Mouse (Mus musculus): ENCODE data around the gene Bmp7. TPM values are rescaled to one million over a fixed set of nuclear protein-coding genes. Genes with fewer than 3 reads are reported as not detected.

The Bmp7 gene
- polyA plus RNA-seq, 1 experiment from 2014 or later: 9.1 TPM

DNA sequence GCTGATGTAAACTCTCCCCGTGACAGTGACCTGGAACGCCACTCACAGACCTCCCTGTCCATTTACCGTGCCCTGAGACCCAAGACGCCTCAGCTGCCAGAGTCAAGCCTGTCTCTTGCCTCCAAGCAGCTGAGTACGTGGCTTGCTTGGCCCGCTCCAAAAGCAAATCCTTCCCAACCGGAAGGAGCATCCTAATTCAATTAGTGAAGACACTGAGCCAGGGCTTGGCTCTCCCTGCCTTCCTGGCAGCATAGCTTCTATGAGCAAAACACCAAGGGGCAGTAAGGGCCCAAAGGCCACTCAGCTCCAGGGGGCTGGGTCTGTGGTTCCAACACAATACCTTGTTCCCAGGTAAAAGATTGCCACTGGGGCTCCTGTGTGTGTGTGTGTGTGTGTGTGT, 34.6 kb upstream of the Bmp7 start:
- Histone ChIP-seq H3K27me3 (replicated peaks; ENCODE audit: control insufficient read depth, insufficient read depth, low read length) (0 out of 2 replicates have a peak, but pooled peaks cover 5% of the 10 kb centered on the region), H3K9me3 (ENCODE audit: control insufficient read depth, low read length) (no peaks in the 10 kb centered on the region), H3K9ac (ENCODE audit: low read depth, low read length) (no peak overlapping the region), H3K36me3 (ENCODE audit: control insufficient read depth, insufficient read depth, low read length) (no peaks in the 10 kb centered on the region), H3K4me3 (ENCODE audit: low read depth, low read length) (no peak overlapping the region), H3K4me1 (replicated peaks; ENCODE audit: control insufficient read depth, insufficient read depth, low read length) (peaks cover 6% of the 10 kb centered on the region; the same call in 1 of the 2 replicates), H3K4me2 (no peak overlapping the region), H3K27ac (ENCODE audit: low read depth, low read length) (no peak overlapping the region)
- 39% methylated on average over 7 of the region's 7 CpGs for WGBS
- DNase-seq (ENCODE audit: low spot score) (no peak), ATAC-seq (replicated peaks; ENCODE audit: low FRiP score) (no peak)

DNA sequence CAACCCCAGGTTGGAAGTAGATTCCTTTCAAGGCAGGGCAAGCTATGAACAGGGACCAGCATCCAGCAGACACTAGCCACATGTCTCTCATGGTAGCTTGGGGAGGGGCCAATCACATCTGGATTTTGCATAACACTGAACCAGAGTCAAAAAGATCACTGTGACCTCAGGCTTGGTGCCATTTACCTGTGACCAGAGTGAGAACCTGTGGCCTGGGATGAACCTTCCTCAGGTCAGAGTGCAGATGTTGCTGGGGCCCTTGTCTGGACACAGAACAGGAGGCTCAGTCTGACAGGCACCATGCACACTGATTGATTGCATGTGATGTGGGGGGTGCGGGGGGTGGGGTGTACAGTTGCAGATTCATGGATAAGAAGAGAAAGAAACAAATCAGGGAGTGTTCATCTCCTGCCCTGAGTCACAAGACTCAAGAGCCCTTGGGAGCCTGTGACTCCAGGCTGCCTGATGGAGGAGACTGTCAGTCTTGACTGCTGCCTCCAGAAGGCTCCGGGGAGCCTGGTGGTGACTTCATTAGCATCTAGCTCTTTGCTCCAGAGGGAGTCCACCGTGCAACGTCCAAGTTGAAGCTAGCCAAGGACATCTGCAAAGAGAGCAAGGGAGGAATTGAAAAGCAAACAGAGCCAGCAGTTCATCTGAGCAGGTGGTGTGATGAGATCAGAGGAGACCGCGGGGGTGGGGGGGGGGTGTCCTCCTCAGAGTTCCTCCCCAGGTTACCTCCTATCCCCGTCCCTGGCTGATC, 33.9 kb upstream of the Bmp7 start:
- Histone ChIP-seq H3K27me3 (replicated peaks; ENCODE audit: control insufficient read depth, insufficient read depth, low read length) (0 out of 2 replicates have a peak, but pooled peaks cover 5% of the 10 kb centered on the region), H3K9ac (ENCODE audit: low read depth, low read length) (no peak overlapping the region), H3K4me2 (no peak overlapping the region), H3K4me1 (replicated peaks; ENCODE audit: control insufficient read depth, insufficient read depth, low read length) (peaks cover 6% of the 10 kb centered on the region; the same call in 1 of the 2 replicates), H3K36me3 (ENCODE audit: control insufficient read depth, insufficient read depth, low read length) (no peaks in the 10 kb centered on the region), H3K27ac (ENCODE audit: low read depth, low read length) (no peak overlapping the region), H3K9me3 (ENCODE audit: control insufficient read depth, low read length) (no peaks in the 10 kb centered on the region), H3K4me3 (ENCODE audit: low read depth, low read length) (no peak overlapping the region)
- WGBS: 23% methylated on average over 7 of the region's 7 CpGs
- no peak for ATAC-seq (replicated peaks; ENCODE audit: low FRiP score)
- no peak for DNase-seq (ENCODE audit: low spot score)

DNA sequence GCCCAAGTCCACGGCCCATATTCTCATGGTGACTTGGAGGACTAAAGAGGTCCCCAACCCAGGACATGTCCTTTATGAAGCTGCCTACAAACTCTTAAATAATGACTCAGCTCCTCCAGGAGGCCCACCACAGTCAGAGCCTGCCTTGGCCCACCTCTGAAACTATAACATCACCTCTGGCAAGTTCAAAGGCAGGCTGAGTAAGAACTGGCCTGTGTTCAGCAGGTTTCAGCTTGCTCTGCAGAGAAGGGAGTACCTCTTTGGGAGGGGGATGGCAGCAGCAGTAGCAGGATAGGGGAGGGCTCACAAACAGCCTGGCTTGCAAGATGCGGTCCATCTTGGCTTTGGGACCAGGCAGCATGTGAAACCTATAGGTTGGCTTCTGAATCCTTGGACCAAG, 31.7 kb upstream of the Bmp7 start:
- no peak for ATAC-seq (replicated peaks; ENCODE audit: low FRiP score)
- no peak overlapping the region for H3K9ac ChIP-seq (ENCODE audit: low read depth, low read length)
- H3K4me3 ChIP-seq (ENCODE audit: low read depth, low read length): no peak overlapping the region
- H3K4me2 ChIP-seq: no peak overlapping the region
- no peak for DNase-seq (ENCODE audit: low spot score)
- no peaks in the 10 kb centered on the region for H3K9me3 ChIP-seq (ENCODE audit: control insufficient read depth, low read length)
- no peaks in the 10 kb centered on the region for H3K36me3 ChIP-seq (ENCODE audit: control insufficient read depth, insufficient read depth, low read length)
- no peak overlapping the region for H3K27ac ChIP-seq (ENCODE audit: low read depth, low read length)
- peaks cover 4% of the 10 kb centered on the region; the same call in 1 of the 2 replicates for H3K4me1 ChIP-seq (replicated peaks; ENCODE audit: control insufficient read depth, insufficient read depth, low read length)
- H3K27me3 ChIP-seq (replicated peaks; ENCODE audit: control insufficient read depth, insufficient read depth, low read length): 0 out of 2 replicates have a peak, but pooled peaks cover 5% of the 10 kb centered on the region
- WGBS: 85% methylated on average over 2 of the region's 2 CpGs

DNA sequence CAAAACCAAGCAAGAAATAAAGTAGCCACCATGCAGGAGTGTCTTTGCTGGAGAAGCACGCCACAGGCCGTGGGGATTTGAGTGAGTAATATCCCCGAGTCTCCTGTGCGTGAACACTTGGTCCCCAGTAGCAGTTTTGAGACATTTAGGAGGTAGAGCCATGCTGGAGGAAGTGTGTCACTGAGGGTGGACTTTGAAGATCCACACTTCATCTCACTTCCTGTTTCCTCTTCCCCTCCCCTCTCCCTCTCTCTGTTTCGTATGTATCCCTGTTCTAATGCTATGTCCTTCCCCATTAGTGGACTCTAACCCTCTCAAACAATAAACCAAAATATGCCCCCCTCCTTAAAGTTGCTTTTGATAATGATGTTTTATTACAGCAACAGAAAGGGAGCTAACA, 26.4 kb upstream of the Bmp7 start:
- WGBS: 68% methylated on average over 5 of the region's 5 CpGs
- H3K9ac ChIP-seq (ENCODE audit: low read depth, low read length): no peak overlapping the region
- 0 out of 2 replicates have a peak, but pooled peaks cover 10% of the 10 kb centered on the region for H3K27me3 ChIP-seq (replicated peaks; ENCODE audit: control insufficient read depth, insufficient read depth, low read length)
- H3K4me3 ChIP-seq (ENCODE audit: low read depth, low read length): no peak overlapping the region
- H3K4me1 ChIP-seq (replicated peaks; ENCODE audit: control insufficient read depth, insufficient read depth, low read length): no peaks in the 10 kb centered on the region
- no peaks in the 10 kb centered on the region for H3K36me3 ChIP-seq (ENCODE audit: control insufficient read depth, insufficient read depth, low read length)
- no peak for ATAC-seq (replicated peaks; ENCODE audit: low FRiP score)
- H3K9me3 ChIP-seq (ENCODE audit: control insufficient read depth, low read length): no peaks in the 10 kb centered on the region
- H3K27ac ChIP-seq (ENCODE audit: low read depth, low read length): no peak overlapping the region
- no peak overlapping the region for H3K4me2 ChIP-seq
- no peak for DNase-seq (ENCODE audit: low spot score)

DNA sequence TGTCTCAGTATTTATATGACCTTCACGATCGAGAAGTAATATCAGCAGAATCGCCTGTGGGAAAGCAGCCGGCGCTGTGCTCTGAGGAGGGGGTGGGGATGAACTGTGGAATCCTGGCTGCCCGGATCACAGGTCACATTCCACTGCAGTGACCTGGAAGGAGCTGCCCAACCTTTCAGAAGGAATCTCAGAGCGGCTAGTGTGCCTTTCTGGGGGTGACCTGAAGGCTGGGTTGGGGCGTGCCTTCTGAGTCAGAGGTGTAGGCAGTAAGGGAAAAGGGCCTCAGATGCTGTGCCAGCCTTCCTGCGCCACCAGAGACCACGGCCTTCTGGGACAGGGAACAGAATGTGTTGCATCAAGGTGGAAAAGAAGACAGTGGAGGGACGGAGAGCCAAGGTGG, 25.1 kb upstream of the Bmp7 start:
- Histone ChIP-seq H3K9ac (ENCODE audit: low read depth, low read length) (no peak overlapping the region), H3K9me3 (ENCODE audit: control insufficient read depth, low read length) (peaks cover 2% of the 10 kb centered on the region; the same call in 1 of the 2 replicates), H3K27ac (ENCODE audit: low read depth, low read length) (no peak overlapping the region), H3K4me3 (ENCODE audit: low read depth, low read length) (no peak overlapping the region), H3K4me2 (no peak overlapping the region), H3K27me3 (replicated peaks; ENCODE audit: control insufficient read depth, insufficient read depth, low read length) (0 out of 2 replicates have a peak, but pooled peaks cover 6% of the 10 kb centered on the region), H3K4me1 (replicated peaks; ENCODE audit: control insufficient read depth, insufficient read depth, low read length) (no peaks in the 10 kb centered on the region), H3K36me3 (ENCODE audit: control insufficient read depth, insufficient read depth, low read length) (no peaks in the 10 kb centered on the region)
- DNase-seq (ENCODE audit: low spot score) (no peak), ATAC-seq (replicated peaks; ENCODE audit: low FRiP score) (no peak)
- 52% methylated on average over 11 of the region's 11 CpGs for WGBS

DNA sequence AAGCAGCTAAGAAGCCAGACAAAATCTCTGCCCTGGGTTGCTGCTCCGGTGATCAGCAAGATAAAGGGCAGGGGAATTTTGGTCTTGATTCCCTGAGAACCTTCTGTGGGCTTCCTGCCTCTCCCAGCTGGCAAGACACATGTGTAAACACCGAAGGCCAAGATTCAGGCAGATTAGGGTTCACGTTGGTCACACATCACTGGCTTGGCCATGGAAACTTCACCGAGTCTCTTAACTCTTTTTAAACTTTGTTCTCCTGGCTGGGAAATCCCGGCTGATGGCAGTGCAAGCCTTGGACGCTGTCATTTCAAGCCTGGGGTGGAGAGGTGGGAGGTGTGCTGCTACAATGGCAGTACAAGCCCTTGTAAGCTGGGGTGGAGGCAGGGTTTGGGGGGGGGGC, 21.1 kb upstream of the Bmp7 start:
- 0 out of 2 replicates have a peak, but pooled peaks cover 2% of the 10 kb centered on the region for H3K4me1 ChIP-seq (replicated peaks; ENCODE audit: control insufficient read depth, insufficient read depth, low read length)
- H3K4me3 ChIP-seq (ENCODE audit: low read depth, low read length): no peak overlapping the region
- H3K36me3 ChIP-seq (ENCODE audit: control insufficient read depth, insufficient read depth, low read length): no peaks in the 10 kb centered on the region
- no peak for ATAC-seq (replicated peaks; ENCODE audit: low FRiP score)
- peaks cover 2% of the 10 kb centered on the region; the same call in 1 of the 2 replicates for H3K9me3 ChIP-seq (ENCODE audit: control insufficient read depth, low read length)
- 0 out of 2 replicates have a peak, but pooled peaks cover 5% of the 10 kb centered on the region for H3K27me3 ChIP-seq (replicated peaks; ENCODE audit: control insufficient read depth, insufficient read depth, low read length)
- WGBS: 75% methylated on average over 6 of the region's 6 CpGs
- no peak for DNase-seq (ENCODE audit: low spot score)
- H3K4me2 ChIP-seq: no peak overlapping the region
- no peak overlapping the region for H3K9ac ChIP-seq (ENCODE audit: low read depth, low read length)
- H3K27ac ChIP-seq (ENCODE audit: low read depth, low read length): no peak overlapping the region

DNA sequence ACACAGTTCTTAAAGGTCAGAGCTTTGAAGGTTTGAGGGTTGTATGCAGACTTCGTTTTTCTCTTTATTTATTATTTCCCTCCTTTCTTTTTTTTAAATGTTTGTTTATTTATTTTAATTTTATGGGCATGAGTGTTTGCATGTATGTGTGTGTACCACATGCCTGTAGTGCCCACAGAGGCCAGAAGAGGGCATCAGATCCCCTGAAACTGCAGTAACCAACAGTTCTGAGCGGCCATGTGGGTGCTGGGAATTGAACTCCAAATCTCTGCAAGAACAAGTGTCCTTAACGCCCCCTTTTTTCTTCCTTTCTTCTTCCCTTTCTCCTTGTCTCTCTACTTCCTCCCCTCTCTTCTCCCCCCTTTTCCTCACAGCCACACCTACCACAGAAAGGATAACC, 20.2 kb upstream of the Bmp7 start:
- H3K27me3 ChIP-seq (replicated peaks; ENCODE audit: control insufficient read depth, insufficient read depth, low read length): 0 out of 2 replicates have a peak, but pooled peaks cover 5% of the 10 kb centered on the region
- no peak overlapping the region for H3K4me2 ChIP-seq
- WGBS: 76% methylated on average over 3 of the region's 3 CpGs
- H3K36me3 ChIP-seq (ENCODE audit: control insufficient read depth, insufficient read depth, low read length): no peaks in the 10 kb centered on the region
- no peak overlapping the region for H3K27ac ChIP-seq (ENCODE audit: low read depth, low read length)
- DNase-seq (ENCODE audit: low spot score): no peak
- 0 out of 2 replicates have a peak, but pooled peaks cover 2% of the 10 kb centered on the region for H3K4me1 ChIP-seq (replicated peaks; ENCODE audit: control insufficient read depth, insufficient read depth, low read length)
- no peak for ATAC-seq (replicated peaks; ENCODE audit: low FRiP score)
- H3K4me3 ChIP-seq (ENCODE audit: low read depth, low read length): no peak overlapping the region
- H3K9me3 ChIP-seq (ENCODE audit: control insufficient read depth, low read length): peaks cover 2% of the 10 kb centered on the region; the same call in 1 of the 2 replicates
- no peak overlapping the region for H3K9ac ChIP-seq (ENCODE audit: low read depth, low read length)

DNA sequence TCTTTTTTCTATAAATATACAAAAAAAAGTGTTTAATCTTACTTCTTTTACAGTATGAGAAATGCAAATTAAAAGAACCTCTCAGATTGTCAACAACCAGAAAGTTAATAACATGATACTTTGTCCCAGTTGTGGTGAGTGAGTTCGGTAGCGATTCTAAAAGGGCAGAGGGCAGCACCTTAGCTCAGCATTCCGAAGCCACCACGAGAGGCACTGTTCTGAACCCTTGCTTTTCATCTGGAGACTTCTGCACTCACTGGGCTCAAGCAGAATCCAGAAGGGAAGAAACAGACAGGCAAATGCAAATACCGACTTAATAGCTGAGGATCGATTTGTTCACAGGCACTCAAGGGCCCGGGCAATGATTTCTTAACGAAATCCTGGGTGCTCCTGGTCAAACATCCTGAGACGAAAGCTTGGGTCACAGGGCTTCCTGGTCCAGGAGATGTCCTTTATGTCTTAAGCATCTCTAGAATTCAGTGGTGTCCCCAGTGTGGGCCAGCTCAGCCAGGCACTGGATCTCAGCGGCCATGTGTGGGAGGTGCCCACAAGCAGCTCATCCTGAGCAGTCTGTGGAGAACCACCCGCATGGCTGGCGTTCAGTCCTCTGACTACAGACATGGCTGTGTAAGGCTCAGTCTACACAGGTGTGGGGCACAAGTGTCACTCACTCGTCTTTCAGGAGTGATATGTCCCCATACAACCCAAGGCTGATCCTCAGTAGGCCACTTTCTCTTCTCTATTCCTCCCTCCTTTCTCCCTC, 19.1 kb upstream of the Bmp7 start:
- no peak overlapping the region for H3K27ac ChIP-seq (ENCODE audit: low read depth, low read length)
- DNase-seq (ENCODE audit: low spot score): no peak
- H3K9me3 ChIP-seq (ENCODE audit: control insufficient read depth, low read length): peaks cover 2% of the 10 kb centered on the region; the same call in 1 of the 2 replicates

More for the DNA sequence above, 19.1 kb upstream of the Bmp7 start:
- 0 out of 2 replicates have a peak, but pooled peaks cover 2% of the 10 kb centered on the region for H3K4me1 ChIP-seq (replicated peaks; ENCODE audit: control insufficient read depth, insufficient read depth, low read length)
- H3K4me3 ChIP-seq (ENCODE audit: low read depth, low read length): no peak overlapping the region
- H3K9ac ChIP-seq (ENCODE audit: low read depth, low read length): no peak overlapping the region
- ATAC-seq (replicated peaks; ENCODE audit: low FRiP score): no peak; the same call in 1 of the 2 replicates
- 0 out of 2 replicates have a peak, but pooled peaks cover 5% of the 10 kb centered on the region for H3K27me3 ChIP-seq (replicated peaks; ENCODE audit: control insufficient read depth, insufficient read depth, low read length)
- H3K4me2 ChIP-seq: no peak overlapping the region
- 54% methylated on average over 13 of the region's 13 CpGs for WGBS
- H3K36me3 ChIP-seq (ENCODE audit: control insufficient read depth, insufficient read depth, low read length): no peaks in the 10 kb centered on the region
